Mouse (Mus musculus) adipocyte (in vitro differentiated cells): ENCODE measurements around the gene Dis3l.
A peak's percentile ranks its signal among the peaks of the same experiment; 100 is the strongest.
"Not testable (repeated sequence)": the region's sequence is repeated elsewhere in the genome, so short reads cannot be mapped to it uniquely, and the experiment has no call there.

Experiments used
- DNase-seq: peaks from one replicate; pipeline ENCODE4 v3.0.0-alpha.2; 2016; ENCODE audit warnings: low spot score

The Dis3l gene

GRCm38 (mm10) chr9:64316986-64317385 lies 24.1 kb downstream of the Dis3l start:
- no peak for DNase-seq

- DNase-seq = no peak
Measured at GRCm38 (mm10) chr9:64314696-64315095, 26.4 kb downstream of the Dis3l start.

- DNase-seq = no peak
Measured at GRCm38 (mm10) chr9:64312128-64312527, 29.0 kb downstream of the Dis3l start.

- no peak for DNase-seq
Measured at GRCm38 (mm10) chr9:64310996-64311785, 29.9 kb downstream of the Dis3l start.

- DNase-seq = no peak
Measured at GRCm38 (mm10) chr9:64306476-64307312, 34.4 kb downstream of the Dis3l start.

- not testable (repeated sequence) for DNase-seq
Measured at GRCm38 (mm10) chr9:64303086-64303485, 38.0 kb downstream of the Dis3l start.

- DNase-seq = no peak
Measured at GRCm38 (mm10) chr9:64282404-64282987, 58.6 kb downstream of the Dis3l start.

GRCm38 (mm10) chr9:64281781-64282178 lies 59.3 kb downstream of the Dis3l start:
- DNase-seq = no peak

GRCm38 (mm10) chr9:64281105-64281780 lies 59.8 kb downstream of the Dis3l start, which contains the start of gene Tipin:
Tipin (plus strand) TSS chr9:64281581.
- peak; percentile 92 for DNase-seq

- no peak for DNase-seq
Measured at GRCm38 (mm10) chr9:64278665-64279310, 62.3 kb downstream of the Dis3l start.

GRCm38 (mm10) chr9:64277706-64278105 lies 63.4 kb downstream of the Dis3l start:
- peak; percentile 56 for DNase-seq

- no peak for DNase-seq
Measured at GRCm38 (mm10) chr9:64274919-64275318, 66.2 kb downstream of the Dis3l start.

- no peak for DNase-seq
Measured at GRCm38 (mm10) chr9:64274291-64274690, 66.8 kb downstream of the Dis3l start.

- no peak for DNase-seq
Measured at GRCm38 (mm10) chr9:64273757-64274156, 67.3 kb downstream of the Dis3l start.

- DNase-seq = no peak
Measured at GRCm38 (mm10) chr9:64272611-64273010, 68.5 kb downstream of the Dis3l start.

GRCm38 (mm10) chr9:64271249-64271648 lies 69.8 kb downstream of the Dis3l start:
- no peak for DNase-seq

GRCm38 (mm10) chr9:64268836-64269235 lies 72.3 kb downstream of the Dis3l start:
- DNase-seq = not testable (repeated sequence)

- DNase-seq = no peak
Measured at GRCm38 (mm10) chr9:64268196-64268595, 72.9 kb downstream of the Dis3l start.

- DNase-seq = no peak
Measured at GRCm38 (mm10) chr9:64267231-64267630, 73.9 kb downstream of the Dis3l start.

GRCm38 (mm10) chr9:64264813-64265212 lies 76.3 kb downstream of the Dis3l start:
- DNase-seq = no peak

- DNase-seq = no peak
Measured at GRCm38 (mm10) chr9:64261023-64261422, 80.1 kb downstream of the Dis3l start.

GRCm38 (mm10) chr9:64259906-64260305 lies 81.2 kb downstream of the Dis3l start:
- no peak for DNase-seq
